Mouse (Mus musculus): ENCODE results near the gene Txndc2.

GRCm38 (mm10) chr17:65641734-65642218, at the start of gene Txndc2:
- TF ChIP-seq CTCF (IDR thresholded peaks at IDR 0.05; ENCODE audit: extremely low read depth, insufficient read depth, low read length) (no peak), POLR2A (IDR thresholded peaks at IDR 0.05; ENCODE audit: extremely low read depth, insufficient read depth, low read length) (no peak)
